Mouse (Mus musculus) mature B cell (primary cell): ENCODE data around the gene Wdr4.
"Not testable (repeated sequence)": the region's sequence is repeated elsewhere in the genome, so short reads cannot be mapped to it uniquely, and the experiment has no call there.

Experiments used
- in situ Hi-C: fragments of 300-500 bp; cut with MboI; formaldehyde crosslinking; loops from 2 replicates; pipeline ENCODE4 v1.14.3; 2019

Gene Wdr4

GRCm38 (mm10) chr17:31535871-31536629 is 16.3 kb upstream of the Wdr4 start:
- in situ Hi-C loops: no loop called here

- in situ Hi-C loops: no loop called here
Observed at GRCm38 (mm10) chr17:31535358-31535757, 15.6 kb upstream of the Wdr4 start.

GRCm38 (mm10) chr17:31532331-31532730 is 12.6 kb upstream of the Wdr4 start:
- in situ Hi-C loops: not testable (repeated sequence)

- in situ Hi-C loops: no loop called here
Observed at GRCm38 (mm10) chr17:31531441-31532158, 11.8 kb upstream of the Wdr4 start.

DNA sequence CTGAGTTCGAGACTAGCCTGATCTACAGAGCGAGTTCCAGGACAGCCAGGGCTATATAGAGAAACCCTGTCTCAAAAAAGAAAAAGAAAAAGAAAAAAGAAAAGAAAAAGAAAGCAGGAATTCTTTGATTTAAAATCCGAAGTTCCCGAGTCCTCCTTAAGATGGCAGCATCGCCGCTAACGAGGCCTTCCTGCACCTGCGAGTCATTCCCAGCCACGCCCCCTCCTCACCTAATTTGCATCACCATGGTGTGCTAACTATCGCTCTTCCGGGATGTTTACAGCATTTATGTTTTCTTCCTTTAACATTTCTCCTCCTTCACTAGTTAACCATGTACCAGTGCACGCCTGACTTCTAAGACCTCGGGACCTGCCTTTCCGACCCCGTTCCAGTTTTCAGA is 9.5 kb upstream of the Wdr4 start:
- in situ Hi-C loops: no loop called here

GRCm38 (mm10) chr17:31525816-31526215 is 6.0 kb upstream of the Wdr4 start:
- in situ Hi-C loops: no loop called here

DNA sequence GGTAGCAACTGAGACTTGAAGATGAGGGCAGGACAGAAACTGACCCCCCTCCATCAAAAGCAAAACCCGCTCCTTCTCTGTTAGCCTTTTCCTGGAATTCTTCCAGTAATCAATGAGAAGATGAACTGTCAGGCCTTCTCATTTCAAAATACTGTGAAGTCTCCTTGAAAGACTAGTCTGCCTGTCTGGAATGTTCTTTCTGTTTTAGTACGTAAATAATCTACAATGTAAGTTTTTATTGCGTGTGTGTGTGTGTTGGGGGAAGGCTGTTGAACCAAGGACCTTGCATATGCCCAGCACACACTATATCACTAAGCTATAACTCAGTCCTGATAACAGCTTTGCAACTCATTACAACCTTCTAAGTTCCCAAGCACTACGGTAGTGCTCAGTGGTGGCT is 5.3 kb upstream of the Wdr4 start:
- in situ Hi-C loops: no loop called here

DNA sequence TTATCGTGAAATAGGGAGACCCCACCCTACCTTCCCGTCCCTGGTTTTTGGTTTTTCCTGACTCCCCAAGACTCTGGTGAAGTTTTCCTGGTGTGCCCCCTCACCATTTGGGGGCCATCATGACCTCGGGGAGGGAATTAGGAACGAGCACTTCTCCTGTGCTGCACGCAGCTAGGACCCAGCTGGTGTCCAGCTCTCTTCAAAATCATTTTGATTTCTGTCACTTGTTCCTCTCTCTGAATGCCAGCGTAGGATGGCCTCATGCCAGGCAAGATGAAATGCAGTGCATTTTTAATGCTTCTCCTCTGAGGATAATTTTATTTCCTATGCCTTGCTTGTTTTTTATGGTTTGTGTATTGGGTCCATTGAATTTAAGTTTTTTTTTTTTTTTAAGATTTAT is 2.2 kb upstream of the Wdr4 start:
- in situ Hi-C loops: no loop called here

GRCm38 (mm10) chr17:31520895-31521294 is 1.1 kb upstream of the Wdr4 start:
- in situ Hi-C loops: no loop called here

GRCm38 (mm10) chr17:31519344-31519945 is 335 bp downstream of the Wdr4 start:
- in situ Hi-C loops: loop anchor here (5.0 kb wide), 1 partner anchor 43 kb away; the partner anchor contains the start of gene Pknox1

- in situ Hi-C loops: loop anchor here (5.0 kb wide), 1 partner anchor 48 kb away; the partner anchor contains the start of gene Pknox1
Observed at GRCm38 (mm10) chr17:31514696-31515095, 5.1 kb downstream of the Wdr4 start.

DNA sequence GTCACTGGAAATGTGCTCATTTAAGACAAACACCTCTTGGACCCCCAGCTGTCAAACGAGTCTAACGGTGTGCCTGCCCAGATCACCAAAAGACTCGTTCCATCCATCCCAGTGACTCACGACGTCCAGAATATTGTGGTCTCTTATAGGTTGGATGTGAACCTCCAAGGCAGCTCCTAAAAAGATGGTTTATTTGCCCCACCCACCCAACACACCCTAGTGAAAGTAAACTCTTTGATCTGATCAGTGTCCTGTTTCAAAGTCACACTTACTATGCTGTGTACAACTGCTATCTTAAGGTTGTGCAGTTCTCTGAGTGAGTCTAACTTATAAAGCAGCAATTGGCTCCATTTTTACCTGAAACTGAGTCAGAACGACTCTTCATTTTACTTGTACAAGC is 7.2 kb downstream of the Wdr4 start:
- in situ Hi-C loops: no loop called here

GRCm38 (mm10) chr17:31511792-31512495 is 7.8 kb downstream of the Wdr4 start:
- in situ Hi-C loops: no loop called here

DNA sequence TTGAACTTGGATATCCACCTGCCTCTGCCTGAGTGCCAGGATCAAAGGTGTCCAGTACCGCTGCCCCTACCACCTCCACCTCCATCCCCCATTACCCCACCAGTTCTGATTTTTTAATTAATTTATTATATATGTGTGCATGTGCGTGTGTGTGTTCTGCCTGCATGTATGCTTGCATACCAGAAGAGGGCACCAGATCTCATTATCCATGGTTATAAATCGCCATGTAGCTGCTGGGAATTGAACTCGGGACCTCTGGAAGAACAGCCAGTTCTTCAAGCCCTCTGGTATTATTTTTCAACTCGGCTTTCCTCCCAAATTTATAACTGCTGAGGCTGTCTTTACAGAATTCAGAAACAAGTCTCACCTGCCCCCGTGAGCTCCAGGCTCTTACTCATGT is 8.8 kb downstream of the Wdr4 start:
- in situ Hi-C loops: no loop called here

- in situ Hi-C loops: no loop called here
Observed at GRCm38 (mm10) chr17:31506282-31506681, 13.5 kb downstream of the Wdr4 start.

DNA sequence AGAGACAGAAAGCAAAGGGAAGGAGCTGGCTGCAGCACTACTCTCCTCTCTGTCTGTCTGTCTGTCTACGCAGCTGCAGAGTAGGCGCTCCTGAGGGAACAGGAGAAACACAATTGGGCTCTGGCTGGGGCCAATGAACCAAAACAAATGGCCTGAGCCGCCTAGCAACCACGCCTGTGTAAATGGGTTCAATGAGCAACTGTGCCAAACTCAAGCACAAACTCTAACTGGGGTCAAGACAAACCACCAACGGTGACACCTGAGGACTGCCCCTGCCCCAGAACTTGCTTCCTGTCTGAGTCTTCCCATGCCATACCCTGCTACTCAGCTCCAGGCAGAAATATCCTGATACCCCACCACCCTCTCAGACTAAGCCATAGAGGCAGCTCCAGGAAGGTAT is 14.8 kb downstream of the Wdr4 start:
- in situ Hi-C loops: no loop called here

DNA sequence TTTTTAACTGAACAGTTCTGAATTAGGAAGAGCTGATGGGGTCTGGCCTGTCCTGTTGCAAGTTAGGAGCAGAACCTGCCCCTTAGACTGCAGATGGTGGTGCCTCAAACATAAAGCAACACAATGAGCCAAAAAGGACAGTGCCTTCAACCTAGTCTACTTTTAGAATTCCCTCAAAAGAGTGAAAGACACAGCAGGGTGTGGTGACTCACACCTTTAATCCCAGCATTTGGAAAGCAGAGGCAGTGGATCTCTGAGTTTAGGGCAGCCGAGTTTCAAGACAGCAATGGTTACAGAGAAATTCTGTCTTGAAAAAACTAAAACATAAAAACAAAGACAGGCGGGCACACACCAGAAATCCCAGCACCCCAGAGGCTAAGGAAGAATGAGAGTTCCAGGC is 15.8 kb downstream of the Wdr4 start:
- in situ Hi-C loops: no loop called here

- in situ Hi-C loops: no loop called here
Observed at GRCm38 (mm10) chr17:31503337-31503736, 16.4 kb downstream of the Wdr4 start.

- in situ Hi-C loops: no loop called here
Observed at GRCm38 (mm10) chr17:31502261-31502927, 17.4 kb downstream of the Wdr4 start.

- in situ Hi-C loops: no loop called here
Observed at GRCm38 (mm10) chr17:31500908-31501307, 18.9 kb downstream of the Wdr4 start.

- in situ Hi-C loops: no loop called here
Observed at GRCm38 (mm10) chr17:31500416-31500815, 19.4 kb downstream of the Wdr4 start.

DNA sequence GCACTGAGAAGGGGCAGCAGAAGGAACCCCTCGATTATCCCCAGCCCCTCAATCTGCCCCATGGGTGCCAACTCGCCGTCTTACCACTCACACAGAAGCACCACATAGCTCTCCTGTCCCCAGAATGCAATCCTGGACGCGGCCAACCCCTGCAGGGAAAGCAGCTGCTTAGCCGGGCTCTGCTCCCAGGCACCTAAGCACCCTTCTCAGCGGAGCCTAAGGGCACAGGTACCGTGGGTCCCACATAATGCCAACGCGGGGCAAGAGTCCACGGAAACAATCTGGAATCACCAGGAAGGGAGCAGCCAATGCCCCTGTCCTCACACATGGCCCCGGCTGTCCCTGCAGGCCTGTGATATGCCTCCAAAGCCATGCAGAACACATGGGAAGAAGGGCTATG is 20.1 kb downstream of the Wdr4 start:
- in situ Hi-C loops: no loop called here
